Mouse (Mus musculus) forebrain, embryonic 14.5 days (tissue): Measurements from ENCODE around the gene Ano2. TPM values are rescaled to one million over a fixed set of nuclear protein-coding genes. Genes with fewer than 3 reads are reported as not detected.

Source experiments
- ATAC-seq: fragments of 200-750 bp; cut with Nextera tagmentation; 2 replicates; pipeline ENCODE4 v1.8.0; 2017; ENCODE audit warnings: mild to moderate bottlenecking, moderate library complexity
- DNase-seq: peaks from one replicate; pipeline ENCODE4 v3.0.0-alpha.2; 2015; ENCODE audit warnings: low spot score
- H3K27ac ChIP-seq: fragments of 300-500 bp; sonication (generic); 2 replicates; pipeline ENCODE4 v1.5.1; 2014; ENCODE audit warnings: low read depth, mild to moderate bottlenecking, control low read depth, low read length, moderate library complexity
- H3K27me3 ChIP-seq: fragments of 300-500 bp; sonication (generic); replicated peaks from 2 replicates; pipeline ENCODE4 v1.6.1; 2014; ENCODE audit warnings: low read length, control low read depth, mixed read lengths; ENCODE audit not compliant: control insufficient read depth, insufficient read depth
- H3K36me3 ChIP-seq: fragments of 300-500 bp; sonication (generic); 2 replicates; pipeline ENCODE4 v1.6.1; 2014; ENCODE audit warnings: low read length, control low read depth; ENCODE audit not compliant: control insufficient read depth, insufficient read depth
- H3K4me1 ChIP-seq: fragments of 300-500 bp; sonication (generic); 2 replicates; pipeline ENCODE4 v1.6.1; 2014; ENCODE audit warnings: antibody characterized with exemption, low read length, control low read depth; ENCODE audit not compliant: control insufficient read depth, insufficient read depth
- H3K4me2 ChIP-seq: fragments of 300-500 bp; sonication (generic); 2 replicates; pipeline ENCODE4 v1.6.1; 2014; ENCODE audit warnings: mild to moderate bottlenecking, control low read depth, low read length
- H3K4me3 ChIP-seq: fragments of 300-500 bp; sonication (generic); 2 replicates; pipeline ENCODE4 v1.5.1; 2014; ENCODE audit warnings: low read depth, low read length, control low read depth
- H3K9ac ChIP-seq: fragments of 300-500 bp; sonication (generic); 2 replicates; pipeline ENCODE4 v1.6.1; 2014; ENCODE audit warnings: mild to moderate bottlenecking, low read length, control low read depth, moderate library complexity
- H3K9me3 ChIP-seq: fragments of 300-500 bp; sonication (generic); replicated peaks from 2 replicates; pipeline ENCODE4 v1.6.1; 2016; ENCODE audit warnings: low read length, control low read depth, mixed read lengths; ENCODE audit not compliant: control insufficient read depth
- WGBS: fragments of 180-500 bp; shearing (Covaris S2); extraction: QIAGEN DNeasy Blood & Tissue Kit; methylation state at CpG from one replicate; pipeline ENCODE4 v1.1.7; 2014; 5-methylcytosine and 5-hydroxymethylcytosine counted together
- polyA plus RNA-seq: library from polyadenylated mRNA; unstranded; fragments of >200 nt; fragmentation: Nextera tagmentation; extraction: Ambion mirVana; gene quantifications from 2 replicates; pipeline ENCODE4 v1.2.1, GENCODE M21; 2014

Gene Ano2
- polyA plus RNA-seq, 1 experiment from 2014 or later = 0.10 TPM

DNA sequence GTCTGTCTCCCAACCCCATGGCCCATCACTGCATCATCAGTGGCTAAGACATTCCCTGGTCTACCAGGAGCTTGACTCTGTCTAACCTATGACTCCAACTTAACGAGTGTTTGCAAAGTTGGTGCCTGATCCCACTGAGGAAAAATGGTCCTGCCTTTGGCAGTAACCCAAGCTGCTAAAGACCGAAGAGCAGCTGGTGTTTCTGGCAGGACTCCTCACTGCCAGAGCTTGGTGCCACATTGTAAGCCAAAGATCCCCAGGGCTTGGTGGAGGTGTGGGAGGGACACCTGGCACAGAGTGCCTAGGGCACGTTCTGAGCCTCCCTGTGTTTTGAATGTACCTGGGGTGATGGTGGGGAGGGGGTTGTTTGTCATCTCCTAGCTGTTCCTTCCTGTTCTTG, 232.5 kb downstream of the Ano2 start:
- 60% methylated on average over 3 of the region's 3 CpGs for WGBS

DNA sequence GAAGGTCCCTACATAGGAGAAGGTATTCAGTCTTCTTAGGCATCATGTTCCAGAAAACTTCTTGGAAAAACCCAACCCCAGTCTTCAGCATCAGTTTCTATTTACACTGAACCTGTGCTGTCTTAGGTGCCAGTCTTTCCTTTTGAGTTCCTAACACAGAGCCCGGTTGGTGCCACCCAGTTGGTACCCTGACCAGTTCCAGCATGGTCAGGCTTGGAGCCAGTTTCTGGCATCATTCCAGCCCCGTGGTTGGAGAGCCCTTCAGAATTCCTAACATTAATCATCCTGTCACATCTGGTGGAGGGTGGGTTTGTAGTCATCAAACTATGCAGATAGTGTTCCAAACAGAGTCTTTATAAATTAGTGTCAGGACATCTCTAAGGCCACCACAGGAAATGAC, 234.8 kb downstream of the Ano2 start:
- no peak for DNase-seq
- Histone ChIP-seq H3K4me2 (no peak overlapping the region), H3K27ac (no peak overlapping the region), H3K27me3 (no peaks in the 10 kb centered on the region), H3K4me1 (no peaks in the 10 kb centered on the region), H3K9me3 (no peaks in the 10 kb centered on the region), H3K9ac (no peak overlapping the region), H3K36me3 (no peaks in the 10 kb centered on the region), H3K4me3 (no peak overlapping the region)
- 74% methylated on average over 2 of the region's 2 CpGs for WGBS
- ATAC-seq = no peak

More for the DNA sequence above, 232.5 kb downstream of the Ano2 start:
- ATAC-seq = no peak
- Histone ChIP-seq H3K36me3 (no peaks in the 10 kb centered on the region), H3K4me3 (no peak overlapping the region), H3K9me3 (no peaks in the 10 kb centered on the region), H3K4me2 (no peak overlapping the region), H3K9ac (no peak overlapping the region), H3K27me3 (no peaks in the 10 kb centered on the region), H3K4me1 (no peaks in the 10 kb centered on the region), H3K27ac (no peak overlapping the region)
- no peak for DNase-seq

DNA sequence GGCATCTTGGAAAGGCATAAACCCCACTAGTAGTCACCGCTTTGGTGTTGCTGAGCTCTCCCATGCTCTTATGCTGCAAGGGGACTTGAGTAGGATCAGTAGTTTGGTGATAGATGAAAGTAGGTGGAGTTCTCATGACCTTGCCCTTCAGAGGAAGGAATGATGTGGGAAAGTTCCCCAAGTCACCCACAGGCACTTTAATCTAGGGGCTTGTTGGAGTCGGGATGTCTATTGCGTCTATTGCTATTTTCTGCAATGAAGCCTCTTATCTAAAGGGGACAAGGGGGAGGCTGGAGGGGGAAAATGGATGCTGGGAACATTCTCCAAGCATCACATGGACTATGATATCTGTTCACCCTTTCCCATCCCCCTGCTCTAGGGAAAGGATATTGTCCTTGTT, 235.6 kb downstream of the Ano2 start:
- WGBS = 98% methylated on average over 3 of the region's 3 CpGs
- DNase-seq = no peak

GRCm38 (mm10) chr6:125931926-125932325, 241.7 kb downstream of the Ano2 start:
- no peak for ATAC-seq
- Histone ChIP-seq H3K27me3 (no peaks in the 10 kb centered on the region), H3K4me3 (no peak overlapping the region), H3K27ac (no peak overlapping the region), H3K4me2 (no peak overlapping the region), H3K4me1 (no peaks in the 10 kb centered on the region), H3K9ac (no peak overlapping the region), H3K9me3 (no peaks in the 10 kb centered on the region), H3K36me3 (no peaks in the 10 kb centered on the region)
- WGBS = 87% methylated on average over 7 of the region's 7 CpGs
- no peak for DNase-seq

More for the DNA sequence above, 235.6 kb downstream of the Ano2 start:
- H3K27me3 ChIP-seq = no peaks in the 10 kb centered on the region
- H3K9ac ChIP-seq = no peak overlapping the region
- H3K27ac ChIP-seq = no peak overlapping the region
- H3K36me3 ChIP-seq = no peaks in the 10 kb centered on the region
- H3K9me3 ChIP-seq = no peaks in the 10 kb centered on the region
- H3K4me1 ChIP-seq = no peaks in the 10 kb centered on the region
- H3K4me2 ChIP-seq = no peak overlapping the region
- H3K4me3 ChIP-seq = no peak overlapping the region
- ATAC-seq = no peak

DNA sequence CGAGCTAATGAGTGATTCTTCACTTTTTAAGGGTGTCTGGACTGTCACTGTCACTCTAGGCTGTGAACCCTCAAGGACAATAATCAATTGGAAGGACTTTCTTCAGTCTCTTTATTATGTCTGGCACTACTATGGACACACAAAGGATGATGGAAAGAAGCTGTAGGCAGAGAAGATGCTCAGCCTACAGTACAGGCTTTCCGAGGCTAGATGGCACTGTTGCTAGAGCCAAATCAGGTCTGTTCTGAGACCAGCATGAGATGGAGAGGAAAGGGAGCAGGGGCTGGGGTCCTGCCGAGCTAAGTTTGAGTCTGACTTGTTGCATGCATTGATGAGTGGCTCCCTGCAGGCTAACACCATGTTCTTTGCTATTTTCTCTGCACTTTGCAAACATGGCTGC, 264.7 kb downstream of the Ano2 start:
- H3K36me3 ChIP-seq = no peaks in the 10 kb centered on the region
- H3K9ac ChIP-seq = no peak overlapping the region
- H3K4me3 ChIP-seq = no peak overlapping the region
- H3K4me1 ChIP-seq = no peaks in the 10 kb centered on the region
- ATAC-seq = 0 out of 2 replicates have a peak, but pooled peaks have one; percentile 52
- no peak overlapping the region for H3K27ac ChIP-seq
- no peak overlapping the region for H3K4me2 ChIP-seq
- H3K9me3 ChIP-seq = no peaks in the 10 kb centered on the region
- peak; percentile 24 for DNase-seq
- no peaks in the 10 kb centered on the region for H3K27me3 ChIP-seq
- WGBS = 14% methylated on average over 3 of the region's 3 CpGs

- no peak overlapping the region for H3K9ac ChIP-seq
- no peak overlapping the region for H3K27ac ChIP-seq
- no peaks in the 10 kb centered on the region for H3K4me1 ChIP-seq
- H3K4me2 ChIP-seq = no peak overlapping the region
- ATAC-seq (no peak), DNase-seq (no peak)
- H3K4me3 ChIP-seq = no peak overlapping the region
- H3K27me3 ChIP-seq = no peaks in the 10 kb centered on the region
- no peaks in the 10 kb centered on the region for H3K36me3 ChIP-seq
- H3K9me3 ChIP-seq = no peaks in the 10 kb centered on the region
Observed at GRCm38 (mm10) chr6:125973551-125973950, 283.3 kb downstream of the Ano2 start.

GRCm38 (mm10) chr6:125975788-125976465, 285.7 kb downstream of the Ano2 start:
- no peaks in the 10 kb centered on the region for H3K36me3 ChIP-seq
- no peaks in the 10 kb centered on the region for H3K27me3 ChIP-seq
- H3K9ac ChIP-seq = no peak overlapping the region
- no peaks in the 10 kb centered on the region for H3K4me1 ChIP-seq
- no peak for DNase-seq
- no peak overlapping the region for H3K4me2 ChIP-seq
- ATAC-seq = no peak
- 71% methylated on average over 15 of the region's 15 CpGs for WGBS
- H3K27ac ChIP-seq = no peak overlapping the region
- H3K4me3 ChIP-seq = no peak overlapping the region
- H3K9me3 ChIP-seq = no peaks in the 10 kb centered on the region

- no peak for DNase-seq
- Histone ChIP-seq H3K9ac (no peak overlapping the region), H3K27ac (no peak overlapping the region), H3K36me3 (no peaks in the 10 kb centered on the region), H3K27me3 (no peaks in the 10 kb centered on the region), H3K9me3 (no peaks in the 10 kb centered on the region), H3K4me3 (no peak overlapping the region), H3K4me2 (no peak overlapping the region), H3K4me1 (no peaks in the 10 kb centered on the region)
- WGBS = 95% methylated on average over 5 of the region's 5 CpGs
- ATAC-seq = no peak
Observed at GRCm38 (mm10) chr6:125979601-125980000, 289.4 kb downstream of the Ano2 start.

DNA sequence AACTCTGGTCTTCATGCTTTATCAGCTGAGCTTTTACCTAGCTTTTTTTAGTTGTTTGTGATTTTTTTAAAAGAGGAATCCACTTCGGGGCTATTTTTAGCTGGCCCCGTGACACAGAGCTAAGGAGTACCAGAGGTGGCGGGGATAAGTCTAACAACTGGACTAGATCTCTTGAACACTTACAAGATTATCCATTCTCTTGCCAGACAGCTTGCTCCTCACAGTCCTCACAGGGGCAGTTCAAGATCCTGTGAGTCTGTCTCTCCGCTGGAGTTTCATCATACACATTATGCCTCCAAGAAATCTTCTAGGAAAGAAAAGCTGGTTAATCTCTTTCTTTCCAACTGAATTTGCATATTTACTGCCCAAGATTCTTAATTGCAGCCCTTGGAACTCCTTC, 293.8 kb downstream of the Ano2 start:
- Histone ChIP-seq H3K9ac (no peak overlapping the region), H3K9me3 (no peaks in the 10 kb centered on the region), H3K4me3 (no peak overlapping the region), H3K27me3 (no peaks in the 10 kb centered on the region), H3K4me1 (no peaks in the 10 kb centered on the region), H3K4me2 (no peak overlapping the region), H3K27ac (no peak overlapping the region), H3K36me3 (no peaks in the 10 kb centered on the region)
- ATAC-seq = no peak
- no peak for DNase-seq
- 85% methylated on average over 4 of the region's 4 CpGs for WGBS
